Mouse (Mus musculus): ENCODE measurements at regions not wholly inside any gene's neighbourhood (a gene's known extent, or its start where the extent isn't known, plus 50 kb on each side); places are given as distances from the start of the nearest gene placed in this dataset.

DNA sequence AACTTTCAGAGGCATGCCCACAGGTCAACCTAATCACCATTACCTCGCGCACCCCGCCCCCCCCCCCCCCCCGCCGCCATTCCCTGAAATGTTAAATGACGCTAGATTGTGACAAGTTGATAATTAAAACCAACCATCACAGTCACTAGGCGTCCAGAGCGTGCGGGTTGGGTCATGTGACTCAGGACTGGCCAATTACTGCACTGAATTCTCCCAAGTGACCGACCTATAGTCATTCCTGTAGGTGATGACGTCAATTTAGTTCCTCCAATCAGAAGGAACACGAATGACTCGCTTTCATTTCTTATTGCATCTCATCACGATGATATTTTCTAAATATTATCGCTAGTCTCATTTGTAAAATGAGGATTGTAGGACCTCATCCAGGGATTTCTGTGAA, 60.2 kb upstream of the E2f3 start:
- no peak overlapping the region for H3K27ac ChIP-seq
- TF ChIP-seq CTCF (IDR thresholded peaks at IDR 0.05; ENCODE audit: low read depth), result no peak
- no peaks in the 10 kb centered on the region for H3K27me3 ChIP-seq (ENCODE audit: insufficient read depth, low read length)
- H3K4me2 ChIP-seq (ENCODE audit: low read length), result no peak overlapping the region
- no peak overlapping the region for H3K9ac ChIP-seq (ENCODE audit: low read depth, low read length)
- H3K4me3 ChIP-seq (replicated peaks; ENCODE audit: low read depth, low read length), result no peak overlapping the region
- H3K4me1 ChIP-seq (replicated peaks; ENCODE audit: insufficient read depth, low read length), result no peaks in the 10 kb centered on the region
- no peaks in the 10 kb centered on the region for H3K36me3 ChIP-seq (ENCODE audit: insufficient read depth, low read length)
- no peak for DNase-seq (ENCODE audit: low spot score)
- 73% methylated on average over 15 of the region's 15 CpGs for WGBS
- no peak for ATAC-seq (replicated peaks; ENCODE audit: low FRiP score, low read depth)
- no peaks in the 10 kb centered on the region for H3K9me3 ChIP-seq (replicated peaks; ENCODE audit: low read length)

DNA sequence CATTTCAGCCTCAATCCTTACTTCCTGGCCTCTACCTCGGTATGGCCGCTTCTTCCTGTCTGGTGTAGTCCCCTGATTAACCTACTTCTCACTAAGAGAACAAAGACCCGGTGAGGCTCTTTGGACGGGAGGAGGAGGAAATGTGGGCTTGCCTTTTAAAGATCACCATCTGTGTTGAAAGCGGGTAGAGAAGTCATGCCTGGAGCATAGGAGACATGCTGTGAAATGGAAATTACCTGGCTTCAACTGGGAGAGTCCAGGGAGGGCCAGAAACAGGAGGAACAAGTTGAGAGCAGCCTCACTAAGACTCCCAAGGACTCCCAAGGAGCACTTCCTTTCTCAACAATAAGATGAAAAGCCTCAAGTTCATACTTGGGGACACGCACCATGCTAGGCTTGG, 59.4 kb upstream of the E2f3 start:
- no peak for TF ChIP-seq CTCF (IDR thresholded peaks at IDR 0.05; ENCODE audit: low read depth)
- no peak for ATAC-seq (replicated peaks; ENCODE audit: low FRiP score, low read depth)
- Histone ChIP-seq H3K9ac (ENCODE audit: low read depth, low read length) (no peak overlapping the region), H3K9me3 (replicated peaks; ENCODE audit: low read length) (no peaks in the 10 kb centered on the region), H3K36me3 (ENCODE audit: insufficient read depth, low read length) (no peaks in the 10 kb centered on the region), H3K27me3 (ENCODE audit: insufficient read depth, low read length) (no peaks in the 10 kb centered on the region), H3K4me2 (ENCODE audit: low read length) (no peak overlapping the region), H3K27ac (no peak overlapping the region), H3K4me1 (replicated peaks; ENCODE audit: insufficient read depth, low read length) (no peaks in the 10 kb centered on the region), H3K4me3 (replicated peaks; ENCODE audit: low read depth, low read length) (no peak overlapping the region)
- 79% methylated on average over 6 of the region's 6 CpGs for WGBS
- no peak for DNase-seq (ENCODE audit: low spot score)

DNA sequence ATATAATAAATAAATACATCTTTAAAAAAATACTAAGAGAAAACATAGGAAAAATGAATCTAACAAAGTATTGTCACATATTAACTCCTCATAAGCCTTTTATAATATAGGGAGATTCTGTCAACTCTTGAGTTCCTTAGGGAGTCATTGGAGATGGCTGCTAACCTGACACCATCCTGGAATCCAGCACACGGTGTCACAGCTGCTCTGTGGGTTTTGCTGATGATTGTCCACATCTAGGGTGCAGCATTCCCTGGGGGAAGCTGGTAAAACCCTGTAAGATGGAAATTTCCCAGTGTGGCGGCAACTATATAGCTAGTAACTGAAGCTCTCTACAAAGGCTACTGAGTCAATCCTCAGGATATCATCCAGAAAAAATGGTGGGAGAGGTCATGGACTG, 58.9 kb upstream of the E2f3 start:
- H3K4me3 ChIP-seq (replicated peaks; ENCODE audit: low read depth, low read length), result no peak overlapping the region
- no peak for TF ChIP-seq CTCF (IDR thresholded peaks at IDR 0.05; ENCODE audit: low read depth)

DNA sequence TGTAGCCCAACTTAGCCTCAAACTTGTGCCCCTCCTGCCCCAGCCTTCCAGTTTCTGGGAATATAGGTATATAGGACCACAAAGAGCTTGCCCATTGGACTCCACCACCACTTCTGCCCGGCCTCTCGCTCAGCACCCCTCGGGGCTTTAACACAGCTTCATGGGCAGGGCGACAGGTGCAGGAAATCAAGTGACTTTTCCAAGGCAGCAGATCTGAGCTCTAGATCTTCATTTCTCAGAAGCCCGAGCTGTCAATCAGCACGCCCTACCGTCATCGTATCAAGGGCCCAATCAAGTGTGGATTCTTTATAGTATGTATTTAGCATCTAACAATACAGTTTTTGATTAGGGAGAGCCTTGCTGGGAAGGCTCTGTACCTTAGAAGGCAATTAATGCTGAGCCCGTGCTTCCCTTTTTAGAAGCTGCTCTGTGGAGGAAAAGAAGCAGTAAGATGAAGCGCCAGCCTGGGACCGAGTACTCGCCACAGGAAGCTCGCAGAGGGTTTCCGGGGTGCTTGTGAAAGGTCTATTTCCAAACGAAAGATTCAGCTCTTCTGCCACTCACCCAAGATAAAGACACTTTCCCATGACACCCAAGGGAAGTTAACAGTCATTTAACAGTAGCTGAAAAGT, 56.9 kb upstream of the E2f3 start:
- 76% methylated on average over 15 of the region's 15 CpGs for WGBS
- H3K27me3 ChIP-seq (ENCODE audit: insufficient read depth, low read length), result no peaks in the 10 kb centered on the region

More for the DNA sequence above, 58.9 kb upstream of the E2f3 start:
- no peaks in the 10 kb centered on the region for H3K9me3 ChIP-seq (replicated peaks; ENCODE audit: low read length)
- ATAC-seq (replicated peaks; ENCODE audit: low FRiP score, low read depth), result no peak
- H3K27ac ChIP-seq, result no peak overlapping the region
- H3K36me3 ChIP-seq (ENCODE audit: insufficient read depth, low read length), result no peaks in the 10 kb centered on the region
- DNase-seq (ENCODE audit: low spot score), result no peak
- no peaks in the 10 kb centered on the region for H3K4me1 ChIP-seq (replicated peaks; ENCODE audit: insufficient read depth, low read length)
- no peaks in the 10 kb centered on the region for H3K27me3 ChIP-seq (ENCODE audit: insufficient read depth, low read length)
- 81% methylated on average over 2 of the region's 2 CpGs for WGBS
- no peak overlapping the region for H3K9ac ChIP-seq (ENCODE audit: low read depth, low read length)
- no peak overlapping the region for H3K4me2 ChIP-seq (ENCODE audit: low read length)

DNA sequence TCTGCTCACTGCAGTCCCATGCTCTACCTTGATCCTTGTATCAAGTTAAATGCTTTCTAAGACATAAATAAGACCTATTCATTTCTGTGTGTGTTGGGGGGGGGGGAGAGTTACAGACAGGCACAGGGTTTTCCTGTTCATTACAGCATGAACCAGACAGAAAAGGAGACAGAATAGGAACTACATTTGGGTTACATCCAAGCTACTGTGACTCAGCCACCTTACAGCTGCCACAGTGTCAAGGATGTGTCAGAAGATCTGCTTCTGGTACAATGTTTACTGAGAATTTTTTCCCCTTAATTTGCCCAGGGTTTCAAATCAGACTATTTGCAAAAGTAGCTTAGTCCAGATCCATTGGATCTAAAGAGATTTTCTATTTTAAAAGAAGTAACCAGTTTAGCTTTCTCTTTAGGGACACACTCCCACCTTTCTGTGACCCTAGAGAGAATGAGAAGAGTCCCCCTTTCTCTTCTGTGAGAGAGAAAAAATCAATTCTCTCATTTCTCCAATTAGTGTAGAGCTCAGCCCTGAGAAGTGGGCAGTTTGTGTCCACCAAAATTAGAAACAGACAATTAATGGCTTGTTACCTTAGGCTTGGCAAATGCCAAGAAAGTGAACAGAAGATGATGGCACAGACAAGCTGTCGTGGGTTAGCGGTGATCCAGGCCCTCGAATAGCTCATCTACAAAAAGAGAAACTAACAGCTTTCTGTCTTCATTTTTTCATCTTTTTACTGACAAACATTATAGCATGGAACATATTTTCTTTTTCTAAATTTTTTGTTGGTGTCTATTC, 55.8 kb upstream of the E2f3 start:
- DNase-seq (ENCODE audit: low spot score), result no peak

More for the DNA sequence above, 56.9 kb upstream of the E2f3 start:
- ATAC-seq (replicated peaks; ENCODE audit: low FRiP score, low read depth) (no peak), DNase-seq (ENCODE audit: low spot score) (no peak)
- no peaks in the 10 kb centered on the region for H3K4me1 ChIP-seq (replicated peaks; ENCODE audit: insufficient read depth, low read length)
- H3K9ac ChIP-seq (ENCODE audit: low read depth, low read length), result no peak overlapping the region
- no peaks in the 10 kb centered on the region for H3K36me3 ChIP-seq (ENCODE audit: insufficient read depth, low read length)
- H3K27ac ChIP-seq, result no peak overlapping the region
- no peaks in the 10 kb centered on the region for H3K9me3 ChIP-seq (replicated peaks; ENCODE audit: low read length)
- no peak overlapping the region for H3K4me3 ChIP-seq (replicated peaks; ENCODE audit: low read depth, low read length)
- no peak overlapping the region for H3K4me2 ChIP-seq (ENCODE audit: low read length)
- TF ChIP-seq CTCF (IDR thresholded peaks at IDR 0.05; ENCODE audit: low read depth), result no peak

DNA sequence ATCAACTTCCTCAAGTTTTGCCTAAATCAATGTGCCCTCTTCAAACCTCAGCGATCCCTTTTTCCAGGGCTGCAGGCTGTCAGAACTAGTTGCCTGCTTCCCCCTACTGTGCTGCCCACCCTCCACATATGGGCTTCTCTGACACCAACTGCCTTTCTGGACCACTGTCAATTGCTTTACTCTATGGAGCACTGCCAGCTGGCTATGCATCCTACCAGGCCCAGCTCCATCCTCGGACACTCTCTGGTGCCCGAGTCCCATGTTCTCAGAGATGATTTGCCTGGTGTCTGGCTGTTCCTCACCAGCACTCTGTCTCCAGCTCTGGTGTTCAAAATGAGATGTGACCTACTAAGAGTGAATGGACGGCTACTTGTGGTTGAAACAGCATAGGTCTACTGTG, 54.4 kb upstream of the E2f3 start:
- no peaks in the 10 kb centered on the region for H3K9me3 ChIP-seq (replicated peaks; ENCODE audit: low read length)
- ATAC-seq (replicated peaks; ENCODE audit: low FRiP score, low read depth), result no peak
- no peak overlapping the region for H3K4me2 ChIP-seq (ENCODE audit: low read length)
- no peak overlapping the region for H3K27ac ChIP-seq
- TF ChIP-seq CTCF (IDR thresholded peaks at IDR 0.05; ENCODE audit: low read depth), result no peak
- H3K4me1 ChIP-seq (replicated peaks; ENCODE audit: insufficient read depth, low read length), result no peaks in the 10 kb centered on the region
- no peak for DNase-seq (ENCODE audit: low spot score)
- no peaks in the 10 kb centered on the region for H3K27me3 ChIP-seq (ENCODE audit: insufficient read depth, low read length)
- no peaks in the 10 kb centered on the region for H3K36me3 ChIP-seq (ENCODE audit: insufficient read depth, low read length)
- H3K9ac ChIP-seq (ENCODE audit: low read depth, low read length), result no peak overlapping the region
- H3K4me3 ChIP-seq (replicated peaks; ENCODE audit: low read depth, low read length), result no peak overlapping the region
- 92% methylated on average over 4 of the region's 4 CpGs for WGBS

More for the DNA sequence above, 55.8 kb upstream of the E2f3 start:
- no peak for ATAC-seq (replicated peaks; ENCODE audit: low FRiP score, low read depth)
- no peak overlapping the region for H3K27ac ChIP-seq
- no peaks in the 10 kb centered on the region for H3K4me1 ChIP-seq (replicated peaks; ENCODE audit: insufficient read depth, low read length)
- H3K9me3 ChIP-seq (replicated peaks; ENCODE audit: low read length), result no peaks in the 10 kb centered on the region
- TF ChIP-seq CTCF (IDR thresholded peaks at IDR 0.05; ENCODE audit: low read depth), result no peak
- no peak overlapping the region for H3K4me2 ChIP-seq (ENCODE audit: low read length)
- H3K27me3 ChIP-seq (ENCODE audit: insufficient read depth, low read length), result no peaks in the 10 kb centered on the region
- 91% methylated on average over 3 of the region's 3 CpGs for WGBS
- H3K36me3 ChIP-seq (ENCODE audit: insufficient read depth, low read length), result no peaks in the 10 kb centered on the region
- H3K4me3 ChIP-seq (replicated peaks; ENCODE audit: low read depth, low read length), result no peak overlapping the region
- no peak overlapping the region for H3K9ac ChIP-seq (ENCODE audit: low read depth, low read length)
